Mouse (Mus musculus) left cerebral cortex, postnatal 25 days (tissue): ENCODE results near the gene Lekr1. TPM values are rescaled to one million over a fixed set of nuclear protein-coding genes. Genes with fewer than 3 reads are reported as not detected.

Source experiments
- DNase-seq, 2 experiments: peaks; one replicate each; pipeline ENCODE4 v3.0.0; 2022; ENCODE audit warnings: low spot score in 2 of 2, mixed read lengths in 1 of 2
- intact Hi-C: fragments of 180-260 bp; cut with DNase I; formaldehyde crosslinking; loops from one replicate; pipeline ENCODE4 v1.15.1; 2025
- total RNA-seq, 2 experiments: library from RNA; stranded (reverse); gene quantifications; 2 replicates each; pipeline ENCODE4 v1.2.3; 2021

Lekr1 gene
- total RNA-seq, 2 experiments from 2014 or later, result 6.4 to 6.7 TPM

- intact Hi-C loops, result no loop called here
- DNase-seq, result no peak
Measured at GRCm38 (mm10) chr3:65824886-65825285, 158.9 kb downstream of the Lekr1 start.

- intact Hi-C loops, result no loop called here
- no peak for DNase-seq
Measured at GRCm38 (mm10) chr3:65826716-65827115, 160.7 kb downstream of the Lekr1 start.

- DNase-seq, result no peak
- intact Hi-C loops, result no loop called here
Measured at GRCm38 (mm10) chr3:65827400-65827799, 161.4 kb downstream of the Lekr1 start.

- no peak for DNase-seq
Measured at GRCm38 (mm10) chr3:65828020-65828419, 162.0 kb downstream of the Lekr1 start.

GRCm38 (mm10) chr3:65829230-65829629, 163.2 kb downstream of the Lekr1 start:
- DNase-seq, result peak; percentile 14 to 26
- intact Hi-C loops, result no loop called here

More at GRCm38 (mm10) chr3:65828020-65828419, 162.0 kb downstream of the Lekr1 start:
- intact Hi-C loops, result no loop called here

- intact Hi-C loops, result no loop called here
- DNase-seq, result no peak
Measured at GRCm38 (mm10) chr3:65829943-65830483, 164.0 kb downstream of the Lekr1 start.

- intact Hi-C loops, result no loop called here
- DNase-seq, result no peak
Measured at GRCm38 (mm10) chr3:65830801-65831200, 164.8 kb downstream of the Lekr1 start.

GRCm38 (mm10) chr3:65832398-65832797, 166.4 kb downstream of the Lekr1 start:
- no peak for DNase-seq
- intact Hi-C loops, result no loop called here

- DNase-seq, result no peak
- intact Hi-C loops, result no loop called here
Measured at GRCm38 (mm10) chr3:65836435-65836834, 170.4 kb downstream of the Lekr1 start.

- intact Hi-C loops, result no loop called here
- no peak for DNase-seq
Measured at GRCm38 (mm10) chr3:65839664-65840063, 173.6 kb downstream of the Lekr1 start.

- intact Hi-C loops, result no loop called here
- DNase-seq, result no peak
Measured at GRCm38 (mm10) chr3:65841175-65841574, 175.1 kb downstream of the Lekr1 start.

- intact Hi-C loops, result no loop called here
- DNase-seq, result no peak
Measured at GRCm38 (mm10) chr3:65842515-65843184, 176.6 kb downstream of the Lekr1 start.

- intact Hi-C loops, result no loop called here
- DNase-seq, result no peak
Measured at GRCm38 (mm10) chr3:65843185-65843552, 177.1 kb downstream of the Lekr1 start.

GRCm38 (mm10) chr3:65844302-65844701, 178.3 kb downstream of the Lekr1 start:
- intact Hi-C loops, result no loop called here
- no peak for DNase-seq

GRCm38 (mm10) chr3:65844851-65845552, 179.0 kb downstream of the Lekr1 start:
- intact Hi-C loops, result no loop called here
- no peak for DNase-seq

- no peak for DNase-seq
- intact Hi-C loops, result no loop called here
Measured at GRCm38 (mm10) chr3:65847158-65847787, 181.2 kb downstream of the Lekr1 start.

GRCm38 (mm10) chr3:65853746-65854145, 187.7 kb downstream of the Lekr1 start:
- DNase-seq, result no peak
- intact Hi-C loops, result no loop called here

GRCm38 (mm10) chr3:65855521-65855920, 189.5 kb downstream of the Lekr1 start:
- no peak for DNase-seq
- intact Hi-C loops, result no loop called here

GRCm38 (mm10) chr3:65858118-65858517, 192.1 kb downstream of the Lekr1 start:
- intact Hi-C loops, result no loop called here
- no peak for DNase-seq

- intact Hi-C loops, result no loop called here
- DNase-seq, result no peak
Measured at GRCm38 (mm10) chr3:65858741-65859348, 192.8 kb downstream of the Lekr1 start.
